Mouse (Mus musculus): ENCODE results near the gene Clcn7. TPM values are rescaled to one million over a fixed set of nuclear protein-coding genes. Genes with fewer than 3 reads are reported as not detected.

Gene Clcn7
- polyA plus RNA-seq (2014; fragmentation: Illumina TruSeq; extraction: RNeasy Lipid Tissue Mini Kit (QIAGEN cat#74804)) = 3.7 TPM

GRCm38 (mm10) chr17:25133275-25133698 lies at the start of gene Clcn7:
Clcn7 (plus strand) TSS chr17:25133391.

GRCm38 (mm10) chr17:25083444-25083931 lies 49.7 kb upstream of the Clcn7 start, which contains the start of gene Tmem204:
Tmem204 (minus strand) TSS chr17:25083591.

GRCm38 (mm10) chr17:25115664-25116432 lies 17.3 kb upstream of the Clcn7 start, which contains the start of gene Telo2:
Telo2 (minus strand) TSS chr17:25115967.

GRCm38 (mm10) chr17:25120406-25120805 lies 12.8 kb upstream of the Clcn7 start, which contains the start of gene Ptx4:
Ptx4 (plus strand) TSS chr17:25120760.

GRCm38 (mm10) chr17:25162161-25162560 lies 29.0 kb downstream of the Clcn7 start, which contains the start of gene Ccdc154:
Ccdc154 (plus strand) TSS chr17:25162461.

GRCm38 (mm10) chr17:25175411-25175810 lies 42.2 kb downstream of the Clcn7 start, which contains the start of gene Gm38655:
Gm38655 (minus strand) TSS chr17:25175471.

GRCm38 (mm10) chr17:25184129-25184691 lies 51.0 kb downstream of the Clcn7 start, which contains the start of gene BC003965:
BC003965 (plus strand) TSS chr17:25184554.

GRCm38 (mm10) chr17:25188150-25189031 lies 55.2 kb downstream of the Clcn7 start, which contains the start of gene Unkl:
Unkl (plus strand) TSS chr17:25188397.

Other genes with a start within 250 kb of the Clcn7 start
- 2.1 TPM for gene Nubp2, start 247.0 kb upstream of the Clcn7 start, polyA plus RNA-seq (2014; fragmentation: Illumina TruSeq; extraction: RNeasy Lipid Tissue Mini Kit (QIAGEN cat#74804))
- not detected for gene Spsb3, start 246.7 kb upstream of the Clcn7 start, polyA plus RNA-seq (2014; fragmentation: Illumina TruSeq; extraction: RNeasy Lipid Tissue Mini Kit (QIAGEN cat#74804))
- gene Eme2, start 238.3 kb upstream of the Clcn7 start, polyA plus RNA-seq (2014; fragmentation: Illumina TruSeq; extraction: RNeasy Lipid Tissue Mini Kit (QIAGEN cat#74804)) = 1.4 TPM
- gene Mrps34, start 238.3 kb upstream of the Clcn7 start, polyA plus RNA-seq (2014; fragmentation: Illumina TruSeq; extraction: RNeasy Lipid Tissue Mini Kit (QIAGEN cat#74804)) = 0.94 TPM
- gene Nme3, start 236.9 kb upstream of the Clcn7 start, polyA plus RNA-seq (2014; fragmentation: Illumina TruSeq; extraction: RNeasy Lipid Tissue Mini Kit (QIAGEN cat#74804)) = 1.0 TPM
- gene Mapk8ip3, start 196.4 kb upstream of the Clcn7 start, polyA plus RNA-seq (2014; fragmentation: Illumina TruSeq; extraction: RNeasy Lipid Tissue Mini Kit (QIAGEN cat#74804)) = 4.4 TPM
- 90.6 TPM for gene Jpt2, start 172.7 kb upstream of the Clcn7 start, polyA plus RNA-seq (2014; fragmentation: Illumina TruSeq; extraction: RNeasy Lipid Tissue Mini Kit (QIAGEN cat#74804))
- 8.0 TPM for gene Cramp1l, start 117.6 kb upstream of the Clcn7 start, polyA plus RNA-seq (2014; fragmentation: Illumina TruSeq; extraction: RNeasy Lipid Tissue Mini Kit (QIAGEN cat#74804))
- 20.0 TPM for gene Ift140, start 117.3 kb upstream of the Clcn7 start, polyA plus RNA-seq (2014; fragmentation: Illumina TruSeq; extraction: RNeasy Lipid Tissue Mini Kit (QIAGEN cat#74804))
- gene Tmem204, start 49.8 kb upstream of the Clcn7 start, polyA plus RNA-seq (2014; fragmentation: Illumina TruSeq; extraction: RNeasy Lipid Tissue Mini Kit (QIAGEN cat#74804)) = 8.2 TPM
- gene Telo2, start 17.4 kb upstream of the Clcn7 start, polyA plus RNA-seq (2014; fragmentation: Illumina TruSeq; extraction: RNeasy Lipid Tissue Mini Kit (QIAGEN cat#74804)) = 1.1 TPM
- gene Ptx4, start 12.6 kb upstream of the Clcn7 start, polyA plus RNA-seq (2014; fragmentation: Illumina TruSeq; extraction: RNeasy Lipid Tissue Mini Kit (QIAGEN cat#74804)) = not detected
- gene Ccdc154, start 29.1 kb downstream of the Clcn7 start, polyA plus RNA-seq (2014; fragmentation: Illumina TruSeq; extraction: RNeasy Lipid Tissue Mini Kit (QIAGEN cat#74804)) = not detected
- not detected for gene Gm38655, start 42.1 kb downstream of the Clcn7 start, polyA plus RNA-seq (2014; fragmentation: Illumina TruSeq; extraction: RNeasy Lipid Tissue Mini Kit (QIAGEN cat#74804))
- gene BC003965, start 51.2 kb downstream of the Clcn7 start, polyA plus RNA-seq (2014; fragmentation: Illumina TruSeq; extraction: RNeasy Lipid Tissue Mini Kit (QIAGEN cat#74804)) = 19.2 TPM
- gene Unkl, start 55.0 kb downstream of the Clcn7 start, polyA plus RNA-seq (2014; fragmentation: Illumina TruSeq; extraction: RNeasy Lipid Tissue Mini Kit (QIAGEN cat#74804)) = 22.2 TPM
- gene Gnptg, start 106.7 kb downstream of the Clcn7 start, polyA plus RNA-seq (2014; fragmentation: Illumina TruSeq; extraction: RNeasy Lipid Tissue Mini Kit (QIAGEN cat#74804)) = 8.4 TPM
- gene Tsr3, start 106.8 kb downstream of the Clcn7 start, polyA plus RNA-seq (2014; fragmentation: Illumina TruSeq; extraction: RNeasy Lipid Tissue Mini Kit (QIAGEN cat#74804)) = 4.8 TPM
- not detected for gene Baiap3, start 123.0 kb downstream of the Clcn7 start, polyA plus RNA-seq (2014; fragmentation: Illumina TruSeq; extraction: RNeasy Lipid Tissue Mini Kit (QIAGEN cat#74804))
- gene Ube2i, start 141.2 kb downstream of the Clcn7 start, polyA plus RNA-seq (2014; fragmentation: Illumina TruSeq; extraction: RNeasy Lipid Tissue Mini Kit (QIAGEN cat#74804)) = 305 TPM
- gene Prss34, start 165.0 kb downstream of the Clcn7 start, polyA plus RNA-seq (2014; fragmentation: Illumina TruSeq; extraction: RNeasy Lipid Tissue Mini Kit (QIAGEN cat#74804)) = not detected
- gene Prss28, start 175.3 kb downstream of the Clcn7 start, polyA plus RNA-seq (2014; fragmentation: Illumina TruSeq; extraction: RNeasy Lipid Tissue Mini Kit (QIAGEN cat#74804)) = not detected
- not detected for gene Prss29, start 185.3 kb downstream of the Clcn7 start, polyA plus RNA-seq (2014; fragmentation: Illumina TruSeq; extraction: RNeasy Lipid Tissue Mini Kit (QIAGEN cat#74804))
- not detected for gene Tpsab1, start 212.2 kb downstream of the Clcn7 start, polyA plus RNA-seq (2014; fragmentation: Illumina TruSeq; extraction: RNeasy Lipid Tissue Mini Kit (QIAGEN cat#74804))
- gene Tpsb2, start 232.9 kb downstream of the Clcn7 start, polyA plus RNA-seq (2014; fragmentation: Illumina TruSeq; extraction: RNeasy Lipid Tissue Mini Kit (QIAGEN cat#74804)) = not detected
- not detected for gene Tpsg1, start 235.9 kb downstream of the Clcn7 start, polyA plus RNA-seq (2014; fragmentation: Illumina TruSeq; extraction: RNeasy Lipid Tissue Mini Kit (QIAGEN cat#74804))